Mouse (Mus musculus) mesoderm, embryonic 11.5 days (tissue): ENCODE results near the gene Sh3pxd2a.

Experiments used
- DNase-seq: peaks from one replicate; pipeline ENCODE4 v3.0.0-alpha.2; 2012; ENCODE audit warnings: low read depth, low spot score

The Sh3pxd2a gene

DNA sequence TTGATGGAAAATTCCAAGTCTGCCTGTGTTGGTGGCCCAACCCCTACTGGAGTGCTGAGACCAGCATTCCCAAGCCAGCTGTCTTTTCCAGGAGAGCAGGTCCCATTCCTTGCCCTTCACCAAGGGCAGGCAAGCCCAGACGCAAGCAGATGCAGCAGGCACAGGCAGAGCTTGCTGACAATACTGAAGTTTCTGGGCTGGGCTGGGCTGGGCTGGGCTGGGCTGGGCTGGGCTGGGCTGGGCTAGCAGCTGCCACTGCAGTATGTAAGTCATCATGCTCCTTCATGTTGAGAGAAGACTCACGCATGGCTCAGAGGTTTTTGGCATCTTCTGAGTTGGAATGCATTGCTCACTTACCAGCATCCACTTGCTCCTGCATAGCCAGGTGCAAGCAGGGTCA is 27.7 kb upstream of the Sh3pxd2a start:
- no peak for DNase-seq

DNA sequence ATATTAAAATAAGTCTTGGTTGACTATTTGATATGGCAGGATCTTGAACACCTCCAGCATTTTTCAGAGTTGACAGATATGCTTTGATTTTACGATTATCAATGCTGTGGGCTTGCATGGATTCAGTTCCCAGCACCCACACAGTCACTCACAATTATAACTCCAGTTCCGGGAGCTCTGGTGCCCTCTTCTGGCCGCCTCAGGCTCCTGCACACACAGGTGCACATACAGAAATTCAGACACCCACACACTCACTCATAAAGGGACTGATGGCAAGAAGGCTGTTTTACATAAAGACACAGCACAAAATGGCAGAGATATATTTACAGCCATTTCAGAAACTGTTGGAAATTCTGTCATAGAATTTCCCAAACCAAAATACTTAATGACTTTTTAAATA is 25.0 kb upstream of the Sh3pxd2a start:
- no peak for DNase-seq

GRCm38 (mm10) chr19:47488250-47488649 is 24.0 kb upstream of the Sh3pxd2a start:
- DNase-seq = no peak

DNA sequence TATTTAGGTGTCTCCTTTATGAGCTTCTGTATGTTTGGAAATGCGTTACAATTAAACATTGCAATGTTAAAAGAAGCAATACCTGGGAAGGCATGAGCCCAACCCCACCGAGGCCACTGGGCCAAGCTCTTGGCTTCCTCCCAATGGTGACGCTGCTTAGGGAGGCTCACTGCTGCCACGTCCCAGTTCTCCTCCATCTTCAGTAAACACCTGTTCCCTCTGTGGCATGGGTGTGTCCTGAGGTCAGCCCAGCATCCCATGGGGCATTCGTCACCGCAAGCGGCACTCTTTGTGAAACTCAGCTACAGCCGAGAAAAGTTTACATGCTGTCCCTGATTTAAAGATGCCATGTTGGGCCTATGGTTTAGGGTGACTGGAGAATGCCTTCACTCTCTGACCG is 23.4 kb upstream of the Sh3pxd2a start:
- DNase-seq = no peak

- DNase-seq = no peak
These were observed 21.9 kb upstream of the Sh3pxd2a start for GRCm38 (mm10) chr19:47485997-47486566.

DNA sequence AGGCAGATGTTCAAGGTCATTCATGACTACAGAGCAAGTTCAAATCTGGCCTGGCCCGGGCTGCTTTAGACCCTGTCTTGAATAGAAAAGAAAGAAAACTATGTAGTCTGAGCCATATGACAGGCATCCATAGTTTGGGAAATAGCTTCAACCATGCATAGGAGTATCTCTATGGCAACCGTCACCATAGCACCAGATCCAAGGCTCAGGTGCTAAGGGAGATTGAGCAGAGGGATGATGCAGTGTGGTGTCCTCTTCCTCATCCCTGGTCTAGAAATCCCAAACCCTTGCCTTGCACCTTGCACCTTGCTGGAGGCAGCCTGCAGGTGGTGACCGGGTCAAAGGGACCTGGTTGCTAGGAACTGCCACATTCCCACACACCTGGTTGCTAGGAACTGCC is 19.9 kb upstream of the Sh3pxd2a start:
- DNase-seq = no peak

DNA sequence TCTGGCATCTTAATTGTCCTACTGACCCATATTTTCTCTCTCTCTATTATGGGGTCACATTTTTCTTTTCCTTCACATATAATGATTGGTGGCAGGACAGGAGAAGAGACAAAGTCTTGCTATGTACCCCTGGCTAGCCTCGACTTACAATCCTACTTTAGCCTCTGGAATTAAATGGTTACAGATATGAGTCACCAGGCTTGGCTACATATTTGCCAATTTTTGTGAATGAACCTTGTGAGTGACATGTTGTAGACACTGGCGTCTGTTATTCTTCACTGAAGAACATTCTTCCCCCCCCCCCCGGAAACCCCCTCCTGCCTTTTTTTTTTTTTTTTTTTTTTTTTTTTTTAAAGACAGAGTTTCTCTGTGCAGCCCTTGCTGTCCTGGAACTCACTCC is 19.1 kb upstream of the Sh3pxd2a start:
- no peak for DNase-seq

GRCm38 (mm10) chr19:47473453-47473852 is 9.3 kb upstream of the Sh3pxd2a start:
- no peak for DNase-seq

DNA sequence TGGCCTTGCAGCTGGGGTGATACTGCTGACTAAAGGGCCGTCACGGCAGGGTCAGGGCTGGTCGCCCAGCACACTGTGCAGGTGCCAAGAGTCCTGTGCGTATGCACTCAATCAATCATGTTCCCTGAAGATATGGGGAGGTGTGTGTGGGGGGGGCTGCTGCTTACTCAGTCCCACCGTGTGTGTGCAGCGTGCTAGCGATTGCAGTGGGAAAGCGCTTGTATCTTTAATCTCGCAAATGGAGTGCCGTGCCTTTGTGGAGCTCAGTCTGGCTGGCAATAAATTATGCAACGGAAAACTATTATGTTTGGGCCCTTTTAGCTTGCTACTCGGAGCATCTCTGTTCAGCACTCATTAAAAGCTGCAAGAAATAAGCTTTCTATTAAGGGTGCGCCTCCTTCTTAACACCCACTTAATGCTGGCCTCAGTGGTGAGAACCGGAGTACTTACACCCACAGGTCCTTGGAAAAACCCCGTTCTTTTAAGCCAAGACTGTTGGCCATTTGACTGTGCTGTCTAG is 8.7 kb upstream of the Sh3pxd2a start:
- DNase-seq = no peak

DNA sequence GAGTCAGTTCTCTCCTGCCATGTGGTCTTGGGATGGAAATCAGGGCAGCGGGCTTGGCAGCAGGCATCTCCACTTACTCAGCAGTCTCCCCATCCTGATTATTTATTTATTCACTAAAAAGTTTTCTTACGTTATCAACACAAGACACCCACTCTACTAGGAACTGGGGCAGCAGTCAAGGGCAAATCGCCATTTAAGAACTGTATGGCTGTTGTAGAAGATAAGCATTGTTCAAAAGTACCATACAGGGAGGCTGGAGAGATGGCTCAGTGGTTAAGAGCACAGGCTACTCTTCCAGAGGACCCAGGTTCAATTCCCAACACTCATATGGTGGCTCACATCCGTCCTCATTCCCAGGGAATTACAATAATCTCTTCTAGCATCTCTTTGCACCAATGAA is 7.6 kb upstream of the Sh3pxd2a start:
- no peak for DNase-seq

DNA sequence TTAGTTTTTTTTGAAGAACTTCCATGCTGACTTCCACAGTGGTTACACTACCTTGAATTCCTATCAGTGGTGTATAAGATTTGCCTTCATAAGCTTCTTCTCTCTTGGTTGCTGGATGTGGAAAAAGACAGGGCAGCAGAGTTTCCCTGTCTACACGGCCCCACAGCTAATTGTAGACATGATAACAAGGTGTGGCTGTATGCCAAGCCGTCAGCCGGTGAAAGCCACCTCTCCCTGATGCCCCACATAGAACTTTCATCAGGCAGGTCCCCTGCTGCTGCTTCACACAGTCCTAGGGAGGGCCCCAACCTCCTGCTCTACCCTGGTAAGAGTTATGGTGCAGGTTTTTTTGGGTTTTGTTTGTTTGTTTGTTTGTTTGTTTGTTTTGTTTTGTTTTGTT is 4.5 kb upstream of the Sh3pxd2a start:
- DNase-seq = no peak

- no peak for DNase-seq
These were observed 2.6 kb upstream of the Sh3pxd2a start for GRCm38 (mm10) chr19:47466775-47467174.

DNA sequence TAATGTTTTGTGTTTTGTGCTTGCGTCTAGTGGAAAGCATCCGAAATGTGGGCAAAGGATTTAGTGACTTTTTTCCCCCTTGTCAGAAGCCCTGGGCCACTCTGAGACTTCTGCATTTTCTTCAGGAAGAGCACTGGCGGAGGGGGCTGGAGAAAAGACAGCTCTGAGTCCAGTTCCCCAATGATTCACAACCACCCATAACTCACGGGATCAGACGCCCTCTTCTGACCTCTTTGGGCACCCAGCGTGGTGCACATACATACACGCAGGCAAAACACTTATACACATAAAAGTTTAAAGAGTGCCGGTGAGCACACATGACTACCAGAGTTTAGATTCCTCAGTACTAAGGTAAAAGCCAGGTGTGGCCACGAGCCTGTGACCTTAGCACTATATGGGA is 1.3 kb upstream of the Sh3pxd2a start:
- no peak for DNase-seq

DNA sequence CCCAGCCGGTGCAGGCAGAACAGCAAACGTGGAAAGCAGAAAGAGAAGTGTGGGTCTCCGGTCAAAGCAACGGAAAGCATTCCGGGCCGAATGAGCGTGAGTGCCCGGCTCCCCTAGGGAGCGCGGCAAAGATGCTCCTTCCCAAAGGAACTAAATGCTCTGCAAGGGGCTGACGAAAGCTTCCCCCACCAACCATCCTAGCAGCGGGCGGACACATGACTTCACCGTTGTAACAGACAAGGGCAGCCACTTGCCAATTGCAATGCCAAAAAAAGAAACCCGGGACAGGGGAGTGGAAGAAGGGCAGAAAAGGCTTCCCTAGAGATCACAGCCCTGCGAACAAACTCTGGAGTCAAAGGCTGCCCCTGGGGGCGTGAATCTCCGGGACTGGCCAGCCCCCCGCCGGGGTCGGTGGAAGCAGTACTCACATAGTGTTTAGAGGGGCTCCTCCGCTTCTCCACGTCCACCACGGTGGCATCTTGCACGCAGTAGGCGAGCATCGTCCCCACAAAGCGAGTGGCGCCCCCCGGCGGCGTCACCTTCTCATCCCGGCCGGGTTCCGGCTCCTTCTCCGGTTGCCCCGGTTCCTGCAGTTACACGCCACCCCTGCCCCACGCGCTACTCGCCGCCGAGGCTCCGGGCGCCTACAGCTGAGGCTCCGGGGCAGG is 431 bp downstream of the Sh3pxd2a start:
- peak; percentile 73 for DNase-seq

DNA sequence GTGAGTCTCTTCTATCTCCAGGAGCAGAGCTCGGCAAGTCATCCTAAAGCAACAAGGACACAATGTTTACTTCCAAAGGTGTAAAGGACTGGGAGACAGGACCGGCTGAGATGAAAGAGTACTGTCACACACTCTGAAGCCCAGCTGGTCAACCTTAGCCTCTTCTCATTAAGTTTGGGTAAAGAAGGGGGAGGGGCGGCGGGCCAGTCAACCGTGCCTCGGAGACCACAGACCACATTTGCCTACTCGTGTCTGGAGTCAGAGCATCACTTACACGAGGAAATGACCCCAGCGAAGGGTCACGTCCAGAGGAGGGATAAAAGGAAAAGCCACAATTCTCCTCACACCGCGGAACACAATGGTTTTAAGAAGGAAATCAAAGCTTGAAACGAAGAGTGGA is 995 bp downstream of the Sh3pxd2a start:
- DNase-seq = peak; percentile 53

DNA sequence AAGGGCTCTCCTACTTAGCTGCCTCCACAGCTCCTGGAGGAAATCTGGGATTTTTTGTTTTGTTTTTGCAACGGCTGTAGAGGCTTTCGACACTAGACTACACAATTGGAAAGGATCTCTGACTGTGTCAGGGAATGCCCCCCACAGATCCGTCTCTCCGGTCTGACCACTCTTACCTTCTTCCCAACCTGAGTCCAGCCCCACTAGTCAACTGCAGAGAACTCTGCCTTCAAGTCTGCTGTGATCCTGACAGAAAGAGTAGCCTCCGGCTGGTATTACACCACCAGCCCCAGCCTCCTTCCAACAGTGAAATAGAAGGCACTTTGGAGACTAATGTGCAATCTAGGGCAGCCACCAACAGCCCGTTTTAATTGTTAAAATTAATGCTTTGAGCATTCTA is 1.5 kb downstream of the Sh3pxd2a start:
- DNase-seq = no peak

- no peak for DNase-seq
These were observed 2.4 kb downstream of the Sh3pxd2a start for GRCm38 (mm10) chr19:47461838-47462237.

GRCm38 (mm10) chr19:47461386-47461785 is 2.8 kb downstream of the Sh3pxd2a start:
- DNase-seq = peak; percentile 48

GRCm38 (mm10) chr19:47460120-47460960 is 3.9 kb downstream of the Sh3pxd2a start:
- DNase-seq = no peak

- DNase-seq = no peak
These were observed 5.0 kb downstream of the Sh3pxd2a start for GRCm38 (mm10) chr19:47459214-47459613.

- no peak for DNase-seq
These were observed 5.6 kb downstream of the Sh3pxd2a start for GRCm38 (mm10) chr19:47458504-47459161.
